Mouse (Mus musculus) cerebellum, adult 2 months (tissue): ENCODE data around the gene Ddr1.

Experiments used
- CTCF ChIP-seq: fragments of 200-500 bp; IDR thresholded peaks from 2 replicates; pipeline ENCODE4 v1.5.1; 2011; ENCODE audit warnings: low read depth, mild to moderate bottlenecking, control low read depth, low read length, moderate library complexity, borderline replicate concordance; ENCODE audit not compliant: insufficient read depth
- POLR2A ChIP-seq: fragments of 200-500 bp; IDR thresholded peaks from 2 replicates; pipeline ENCODE4 v1.6.1; 2011; ENCODE audit warnings: low read length, control low read depth, borderline replicate concordance; ENCODE audit not compliant: insufficient read depth

GRCm38 (mm10) chr17:35737743-35738142 lies 33.3 kb upstream of the Ddr1 start:
- peak; percentile 78 for TF ChIP-seq CTCF
- TF ChIP-seq POLR2A, result no peak
